Mouse (Mus musculus) forebrain, embryonic 14.5 days (tissue): ENCODE measurements around the gene Unk. TPM values are rescaled to one million over a fixed set of nuclear protein-coding genes. Genes with fewer than 3 reads are reported as not detected.

Experiments used
- ATAC-seq: fragments of 200-750 bp; cut with Nextera tagmentation; 2 replicates; pipeline ENCODE4 v1.8.0; 2017; ENCODE audit warnings: mild to moderate bottlenecking, moderate library complexity
- DNase-seq: peaks from one replicate; pipeline ENCODE4 v3.0.0-alpha.2; 2015; ENCODE audit warnings: low spot score
- H3K27ac ChIP-seq: fragments of 300-500 bp; sonication (generic); 2 replicates; pipeline ENCODE4 v1.5.1; 2014; ENCODE audit warnings: low read depth, mild to moderate bottlenecking, control low read depth, low read length, moderate library complexity
- H3K27me3 ChIP-seq: fragments of 300-500 bp; sonication (generic); replicated peaks from 2 replicates; pipeline ENCODE4 v1.6.1; 2014; ENCODE audit warnings: low read length, control low read depth, mixed read lengths; ENCODE audit not compliant: control insufficient read depth, insufficient read depth
- H3K36me3 ChIP-seq: fragments of 300-500 bp; sonication (generic); 2 replicates; pipeline ENCODE4 v1.6.1; 2014; ENCODE audit warnings: low read length, control low read depth; ENCODE audit not compliant: control insufficient read depth, insufficient read depth
- H3K4me1 ChIP-seq: fragments of 300-500 bp; sonication (generic); 2 replicates; pipeline ENCODE4 v1.6.1; 2014; ENCODE audit warnings: antibody characterized with exemption, low read length, control low read depth; ENCODE audit not compliant: control insufficient read depth, insufficient read depth
- H3K4me2 ChIP-seq: fragments of 300-500 bp; sonication (generic); 2 replicates; pipeline ENCODE4 v1.6.1; 2014; ENCODE audit warnings: mild to moderate bottlenecking, control low read depth, low read length
- H3K4me3 ChIP-seq: fragments of 300-500 bp; sonication (generic); 2 replicates; pipeline ENCODE4 v1.5.1; 2014; ENCODE audit warnings: low read depth, low read length, control low read depth
- H3K9ac ChIP-seq: fragments of 300-500 bp; sonication (generic); 2 replicates; pipeline ENCODE4 v1.6.1; 2014; ENCODE audit warnings: mild to moderate bottlenecking, low read length, control low read depth, moderate library complexity
- H3K9me3 ChIP-seq: fragments of 300-500 bp; sonication (generic); replicated peaks from 2 replicates; pipeline ENCODE4 v1.6.1; 2016; ENCODE audit warnings: low read length, control low read depth, mixed read lengths; ENCODE audit not compliant: control insufficient read depth
- WGBS: fragments of 180-500 bp; shearing (Covaris S2); extraction: QIAGEN DNeasy Blood & Tissue Kit; methylation state at CpG from one replicate; pipeline ENCODE4 v1.1.7; 2014; 5-methylcytosine and 5-hydroxymethylcytosine counted together
- polyA plus RNA-seq: library from polyadenylated mRNA; unstranded; fragments of >200 nt; fragmentation: Nextera tagmentation; extraction: Ambion mirVana; gene quantifications from 2 replicates; pipeline ENCODE4 v1.2.1, GENCODE M21; 2014

Gene Unk
- polyA plus RNA-seq, 1 experiment from 2014 or later = 23.4 TPM

DNA sequence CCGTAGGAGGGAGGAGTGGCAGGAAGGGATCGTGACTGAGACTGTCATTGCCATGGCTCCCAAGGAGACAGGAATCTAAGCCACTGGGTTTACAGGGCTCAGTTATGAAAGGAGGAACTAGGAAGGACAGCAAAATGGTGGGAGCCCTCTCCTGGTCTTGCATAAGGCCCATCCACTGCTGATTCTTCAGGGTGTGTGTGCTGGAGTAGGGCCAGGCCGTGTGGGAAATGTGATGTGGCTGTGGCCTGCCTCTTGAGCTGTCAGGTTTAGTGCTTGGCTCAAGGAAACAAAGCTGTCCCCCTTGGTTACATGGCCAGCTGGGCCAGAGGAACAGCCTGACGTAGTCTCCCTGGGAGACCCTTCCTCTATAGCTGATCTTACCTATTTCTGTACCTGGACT is 20.1 kb downstream of the Unk start:
- no peak for ATAC-seq
- WGBS = 87% methylated on average over 4 of the region's 4 CpGs

DNA sequence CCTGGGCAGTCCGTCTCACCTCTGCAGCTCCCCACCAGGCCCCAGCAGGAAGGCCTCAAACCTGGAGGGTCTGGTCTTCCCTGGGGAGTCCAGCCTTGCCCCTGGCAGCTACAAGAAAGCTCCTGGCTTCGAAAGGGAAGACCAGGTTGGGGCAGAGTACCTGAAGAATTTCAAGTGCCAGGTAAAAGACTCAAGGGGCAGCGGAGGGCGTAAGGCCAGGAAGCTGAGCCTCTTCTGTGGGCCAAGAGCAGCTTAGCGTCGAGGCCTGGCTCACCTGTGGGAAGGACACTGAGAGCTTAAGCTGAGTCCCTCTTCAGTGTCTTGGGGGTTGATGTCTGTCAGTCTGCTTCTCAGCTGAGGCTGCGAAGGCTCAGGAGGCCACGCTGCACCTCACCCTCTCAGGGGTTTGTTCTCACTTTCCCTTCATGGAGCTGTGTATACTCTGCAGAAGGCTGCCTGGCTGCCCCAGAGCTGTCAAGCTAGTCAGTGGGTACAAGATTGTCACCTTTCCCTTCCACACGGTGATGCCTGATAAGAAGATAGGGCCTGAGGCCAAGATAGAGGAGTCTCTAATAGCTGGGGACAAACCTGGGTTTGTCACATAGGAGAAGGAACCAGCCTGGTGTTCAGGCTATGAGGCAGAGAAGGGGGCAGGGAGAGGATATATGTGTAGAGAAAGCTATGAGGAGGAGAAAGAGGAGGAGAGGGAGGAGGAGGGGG is 23.5 kb downstream of the Unk start:
- peaks cover 99% of the 10 kb centered on the region for H3K36me3 ChIP-seq

More for the DNA sequence above, 20.1 kb downstream of the Unk start:
- Histone ChIP-seq H3K9ac (no peak overlapping the region), H3K27me3 (no peaks in the 10 kb centered on the region), H3K36me3 (peaks cover 92% of the 10 kb centered on the region), H3K4me3 (no peak overlapping the region), H3K9me3 (no peaks in the 10 kb centered on the region), H3K4me2 (no peak overlapping the region), H3K27ac (no peak overlapping the region), H3K4me1 (no peaks in the 10 kb centered on the region)
- DNase-seq = no peak

DNA sequence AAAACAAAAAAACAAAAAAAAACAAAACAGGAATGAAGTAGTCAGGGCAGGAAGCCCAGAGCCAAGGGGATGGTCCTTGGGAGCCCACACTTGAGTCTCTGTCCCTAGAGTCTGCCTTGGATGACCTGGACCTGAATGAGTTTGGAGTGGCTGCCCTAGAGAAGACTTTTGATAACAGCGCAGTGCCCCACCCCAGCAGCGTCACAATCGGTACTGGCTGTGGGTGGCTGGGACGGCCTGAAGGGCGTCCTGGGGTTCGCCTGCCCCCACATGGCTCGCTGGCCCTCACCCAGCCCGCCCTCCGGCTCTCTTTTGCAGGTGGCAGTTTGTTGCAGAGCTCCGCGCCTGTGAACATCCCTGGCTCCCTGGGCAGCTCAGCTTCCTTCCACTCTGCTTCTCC is 25.8 kb downstream of the Unk start:
- H3K36me3 ChIP-seq = peaks cover 99% of the 10 kb centered on the region
- 92% methylated on average over 11 of the region's 11 CpGs for WGBS
- no peak for ATAC-seq

More for the DNA sequence above, 23.5 kb downstream of the Unk start:
- WGBS = 94% methylated on average over 9 of the region's 9 CpGs
- Histone ChIP-seq H3K4me2 (no peak overlapping the region), H3K4me1 (no peaks in the 10 kb centered on the region), H3K27me3 (no peaks in the 10 kb centered on the region), H3K4me3 (no peak overlapping the region), H3K27ac (no peak overlapping the region), H3K9me3 (no peaks in the 10 kb centered on the region), H3K9ac (no peak overlapping the region)
- ATAC-seq = no peak
- no peak for DNase-seq

DNA sequence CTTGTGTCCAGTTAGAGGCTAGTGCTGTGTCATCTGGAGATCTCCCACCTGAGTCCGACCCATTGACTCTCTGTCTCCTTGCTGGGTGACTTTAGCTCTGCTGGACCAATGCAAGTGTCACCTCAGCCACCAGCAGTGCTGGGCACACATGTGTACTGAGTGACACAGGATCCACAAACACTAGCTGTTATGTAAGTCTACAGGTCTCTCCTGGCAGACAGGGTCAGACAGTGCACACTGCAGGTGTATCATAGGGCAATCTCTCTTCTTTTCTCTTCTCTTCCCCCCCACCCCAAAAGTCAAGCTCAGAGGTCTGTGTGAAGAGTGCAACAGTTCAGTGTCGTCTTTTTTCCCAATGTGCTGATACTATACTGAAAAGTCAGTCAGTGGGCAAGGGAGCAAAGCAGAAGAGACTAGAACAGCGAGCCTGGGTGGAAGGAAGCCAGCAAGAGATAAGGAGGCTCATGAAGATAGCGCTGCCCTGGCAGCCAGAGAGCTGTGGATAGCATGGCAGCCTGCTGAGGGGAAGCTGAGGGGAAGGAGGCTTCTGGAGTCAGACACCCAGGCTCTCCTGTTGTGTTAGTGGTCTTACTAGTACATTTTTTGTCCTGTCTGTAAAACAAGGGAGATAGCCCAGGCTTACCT is 27.2 kb downstream of the Unk start:
- Histone ChIP-seq H3K9ac (no peak overlapping the region), H3K4me1 (no peaks in the 10 kb centered on the region), H3K4me2 (no peak overlapping the region), H3K36me3 (peaks cover 99% of the 10 kb centered on the region), H3K9me3 (no peaks in the 10 kb centered on the region), H3K27ac (no peak overlapping the region), H3K27me3 (no peaks in the 10 kb centered on the region), H3K4me3 (no peak overlapping the region)
- no peak for ATAC-seq
- WGBS = 93% methylated on average over 4 of the region's 4 CpGs
- DNase-seq = no peak

More for the DNA sequence above, 25.8 kb downstream of the Unk start:
- Histone ChIP-seq H3K27me3 (no peaks in the 10 kb centered on the region), H3K4me3 (no peak overlapping the region), H3K9ac (no peak overlapping the region), H3K9me3 (no peaks in the 10 kb centered on the region), H3K27ac (no peak overlapping the region), H3K4me2 (no peak overlapping the region), H3K4me1 (no peaks in the 10 kb centered on the region)
- DNase-seq = no peak

DNA sequence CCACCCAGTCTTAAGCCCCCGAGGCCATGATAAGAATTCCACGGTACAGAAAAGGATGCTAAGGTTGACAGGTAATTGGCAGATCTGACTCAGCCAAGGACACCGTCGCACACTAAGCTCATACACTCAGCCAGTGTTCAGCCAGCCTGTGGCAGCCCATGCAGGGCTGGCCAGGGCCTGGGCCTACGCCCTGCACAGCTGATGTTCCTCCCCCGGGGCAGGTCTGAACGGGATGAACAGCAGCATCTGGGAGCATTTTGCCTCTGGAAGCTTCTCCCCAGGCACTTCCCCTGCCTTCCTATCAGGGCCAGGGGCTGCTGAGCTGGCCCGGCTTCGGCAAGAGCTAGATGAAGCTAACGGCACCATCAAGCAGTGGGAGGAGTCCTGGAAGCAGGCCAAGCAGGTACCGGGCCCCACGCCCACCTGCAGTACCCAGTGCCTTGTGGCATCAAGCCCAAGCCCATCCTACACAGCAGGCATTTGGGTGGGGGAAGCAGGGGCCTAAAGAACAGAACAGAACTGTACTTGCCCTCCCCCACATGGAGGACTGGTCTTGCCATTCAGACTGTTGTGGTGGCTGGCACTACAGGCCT is 28.0 kb downstream of the Unk start:
- peaks cover 91% of the 10 kb centered on the region for H3K36me3 ChIP-seq
- H3K27me3 ChIP-seq = no peaks in the 10 kb centered on the region
- no peak overlapping the region for H3K4me3 ChIP-seq
- no peaks in the 10 kb centered on the region for H3K9me3 ChIP-seq
- no peak for ATAC-seq
- DNase-seq = no peak
- H3K4me1 ChIP-seq = no peaks in the 10 kb centered on the region
- no peak overlapping the region for H3K9ac ChIP-seq
- H3K27ac ChIP-seq = no peak overlapping the region
- WGBS = 68% methylated on average over 12 of the region's 12 CpGs
- no peak overlapping the region for H3K4me2 ChIP-seq

DNA sequence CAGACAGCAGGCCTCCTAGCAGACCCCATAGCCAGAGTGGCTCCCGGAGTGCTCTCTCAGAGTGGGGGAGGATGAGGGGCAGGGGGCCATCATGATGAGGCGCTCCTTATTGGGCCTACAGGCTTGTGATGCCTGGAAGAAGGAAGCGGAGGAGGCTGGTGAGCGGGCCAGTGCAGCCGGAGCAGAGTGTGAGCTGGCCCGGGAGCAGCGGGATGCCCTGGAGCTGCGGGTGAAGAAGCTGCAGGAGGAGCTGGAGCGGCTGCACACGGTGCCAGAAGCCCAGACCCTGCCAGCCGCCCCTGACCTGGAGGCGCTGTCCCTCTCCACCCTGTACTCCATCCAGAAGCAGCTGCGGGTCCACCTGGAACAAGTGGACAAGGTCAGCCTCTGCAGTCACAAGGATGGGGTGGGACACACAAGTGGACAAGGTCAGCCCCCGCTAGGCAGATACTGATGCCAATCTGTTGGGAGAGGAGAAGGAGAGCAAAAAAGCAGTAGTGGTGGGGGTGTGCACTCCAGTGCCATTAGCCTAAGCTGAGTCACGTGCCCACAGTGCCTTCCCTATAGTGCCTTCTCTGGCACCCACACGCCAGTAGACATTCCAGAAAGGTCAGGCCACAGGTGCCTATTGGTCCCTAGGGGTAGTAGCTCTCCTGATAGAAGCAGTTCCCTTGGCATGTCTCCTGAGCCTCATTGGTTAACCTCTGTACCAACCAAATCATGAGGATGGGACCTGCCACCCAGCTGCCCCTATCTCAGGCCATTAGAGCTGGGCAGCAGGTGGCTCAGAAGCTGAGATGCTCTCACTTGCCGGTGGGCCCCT is 29.0 kb downstream of the Unk start:
- no peak overlapping the region for H3K27ac ChIP-seq
- H3K36me3 ChIP-seq = peaks cover 81% of the 10 kb centered on the region
- no peak for ATAC-seq

DNA sequence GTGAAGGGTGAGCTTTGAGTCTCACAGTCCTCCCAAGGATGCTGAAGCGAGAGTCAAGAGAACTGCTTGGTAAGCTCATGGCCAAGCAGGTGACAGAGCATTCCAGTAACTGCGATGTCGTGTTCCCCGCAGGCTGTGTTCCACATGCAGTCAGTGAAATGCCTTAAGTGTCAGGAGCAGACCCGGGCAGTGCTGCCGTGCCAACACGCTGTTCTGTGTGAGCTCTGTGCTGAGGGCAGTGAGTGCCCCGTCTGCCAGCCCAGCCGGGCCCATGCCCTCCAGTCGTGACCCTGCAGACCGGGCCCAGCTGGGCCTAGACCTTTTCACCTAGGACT is 29.5 kb downstream of the Unk start:
- Histone ChIP-seq H3K4me3 (no peak overlapping the region), H3K27ac (no peak overlapping the region), H3K27me3 (no peaks in the 10 kb centered on the region), H3K4me2 (no peak overlapping the region), H3K36me3 (peaks cover 76% of the 10 kb centered on the region), H3K4me1 (no peaks in the 10 kb centered on the region), H3K9me3 (no peaks in the 10 kb centered on the region), H3K9ac (no peak overlapping the region)
- WGBS = 96% methylated on average over 11 of the region's 11 CpGs
- ATAC-seq (no peak), DNase-seq (no peak)

More for the DNA sequence above, 29.0 kb downstream of the Unk start:
- Histone ChIP-seq H3K4me2 (no peak overlapping the region), H3K4me3 (no peak overlapping the region), H3K27me3 (no peaks in the 10 kb centered on the region), H3K9ac (no peak overlapping the region), H3K4me1 (no peaks in the 10 kb centered on the region), H3K9me3 (no peaks in the 10 kb centered on the region)
- 90% methylated on average over 17 of the region's 17 CpGs for WGBS
- no peak for DNase-seq

DNA sequence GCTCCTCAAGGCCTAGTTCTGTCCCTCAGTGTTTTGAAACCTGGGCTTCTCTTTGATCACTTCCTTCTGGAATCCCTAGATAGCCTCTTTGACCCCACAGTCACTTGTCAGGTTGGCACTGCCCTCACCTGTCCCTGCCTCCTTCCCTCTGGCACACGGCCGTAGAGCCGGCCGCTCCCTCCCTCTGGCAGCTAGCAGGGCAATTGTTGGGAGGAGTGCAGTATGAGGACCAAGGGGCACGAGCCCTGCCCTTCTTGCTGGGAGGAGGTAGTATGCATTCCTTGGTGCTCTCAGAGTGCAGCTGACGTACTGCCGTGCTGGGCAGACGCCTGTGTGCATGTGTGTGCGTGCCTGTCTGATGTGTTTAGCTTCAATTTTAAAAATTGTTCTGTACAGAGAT is 30.5 kb downstream of the Unk start:
- Histone ChIP-seq H3K36me3 (peaks cover 66% of the 10 kb centered on the region), H3K27ac (no peak overlapping the region), H3K4me3 (no peak overlapping the region), H3K4me2 (no peak overlapping the region), H3K9me3 (no peaks in the 10 kb centered on the region), H3K27me3 (no peaks in the 10 kb centered on the region), H3K4me1 (no peaks in the 10 kb centered on the region), H3K9ac (no peak overlapping the region)
- ATAC-seq = no peak
- WGBS = 91% methylated on average over 9 of the region's 9 CpGs
- no peak for DNase-seq
